Mouse (Mus musculus) liver, embryonic 14.5 days (tissue): ENCODE results near the gene Ube2q2. TPM values are rescaled to one million over a fixed set of nuclear protein-coding genes. Genes with fewer than 3 reads are reported as not detected.
A peak's percentile ranks its signal among the peaks of the same experiment; 100 is the strongest.

Experiments
- ATAC-seq: fragments of 200-750 bp; cut with Nextera tagmentation; 2 replicates; pipeline ENCODE4 v1.8.0; 2017; ENCODE audit warnings: moderate number of reproducible peaks, mild to moderate bottlenecking, moderate library complexity; ENCODE audit not compliant: insufficient read depth
- DNase-seq, 3 experiments: peaks; one replicate each; pipeline ENCODE4 v3.0.0-alpha.2; 2012 to 2013; ENCODE audit warnings: low read depth in 3 of 3, low spot score in 3 of 3
- H3K27ac ChIP-seq: fragments of 300-500 bp; sonication (generic); 2 replicates; pipeline ENCODE4 v1.5.1; 2014; ENCODE audit warnings: moderate library complexity, mild to moderate bottlenecking, control low read depth, inconsistent platforms
- H3K27me3 ChIP-seq: fragments of 300-500 bp; sonication (generic); 2 replicates; pipeline ENCODE4 v1.6.1; 2014; ENCODE audit warnings: mild to moderate bottlenecking, low read length, moderate library complexity; ENCODE audit not compliant: control insufficient read depth, insufficient read depth
- H3K36me3 ChIP-seq: fragments of 300-500 bp; sonication (generic); replicated peaks from 2 replicates; pipeline ENCODE4 v1.6.1; 2014; ENCODE audit warnings: low read depth; ENCODE audit not compliant: control insufficient read depth, insufficient read depth
- H3K4me1 ChIP-seq, 2 experiments: fragments of 200-500 bp in 1 of 2; fragments of 300-500 bp in 1 of 2; sonication (generic) in 1 of 2; replicated peaks; 2 replicates each; pipeline ENCODE4 v1.6.1; 2012 to 2014; ENCODE audit warnings: antibody characterized with exemption in 1 of 2, inconsistent platforms in 1 of 2, low read length in 1 of 2; ENCODE audit not compliant: control insufficient read depth in 2 of 2, insufficient read depth in 2 of 2
- H3K4me2 ChIP-seq: fragments of 300-500 bp; sonication (generic); 2 replicates; pipeline ENCODE4 v1.6.1; 2014; ENCODE audit warnings: low read depth, mild to moderate bottlenecking, control low read depth, moderate library complexity
- H3K4me3 ChIP-seq, 2 experiments: fragments of 200-500 bp in 1 of 2; fragments of 300-500 bp in 1 of 2; sonication (generic) in 1 of 2; 2 replicates each; pipeline ENCODE4 v1.5.1; 2012 to 2014; ENCODE audit warnings: low read depth in 2 of 2, low read length in 2 of 2, mild to moderate bottlenecking in 2 of 2, control low read depth in 1 of 2, inconsistent platforms in 1 of 2, moderate library complexity in 1 of 2; ENCODE audit not compliant: insufficient read depth in 1 of 2
- H3K9ac ChIP-seq: fragments of 300-500 bp; sonication (generic); replicated peaks from 2 replicates; pipeline ENCODE4 v1.6.1; 2014; ENCODE audit warnings: mild to moderate bottlenecking, control low read depth, moderate library complexity
- H3K9me3 ChIP-seq: fragments of 300-500 bp; sonication (generic); 2 replicates; pipeline ENCODE4 v1.6.1; 2016; ENCODE audit warnings: low read length, mixed read lengths; ENCODE audit not compliant: control insufficient read depth
- CTCF ChIP-seq: IDR thresholded peaks from 2 replicates; pipeline ENCODE4 v1.5.1; 2016; ENCODE audit warnings: antibody characterized with exemption, low read depth, control low read depth
- EP300 ChIP-seq: IDR thresholded peaks from 2 replicates; pipeline ENCODE4 v1.6.1; 2016; ENCODE audit warnings: antibody characterized with exemption, low read depth
- WGBS: fragments of 180-500 bp; shearing (Covaris S2); extraction: QIAGEN DNeasy Blood & Tissue Kit; methylation state at CpG from one replicate; pipeline ENCODE4 v1.1.7; 2014; ENCODE audit not compliant: insufficient replicate concordance; 5-methylcytosine and 5-hydroxymethylcytosine counted together
- polyA plus RNA-seq, 2 experiments: library from polyadenylated mRNA; depleted of rRNA in 1 of 2; stranded (reverse) in 1 of 2; unstranded in 1 of 2; fragments of >200 nt; fragmentation: Nextera tagmentation in 1 of 2; extraction: Ambion mirVana in 1 of 2; gene quantifications; 2 replicates each; pipeline versions ENCODE4 v1.2.1 to v1.2.3; 2012 to 2014

Gene Ube2q2
- polyA plus RNA-seq, 2 experiments, result 5.3 to 11.3 TPM

- peaks cover 0 to 6% of the 10 kb centered on the region in 2 experiments; a peak in 1 of 4 replicates for H3K4me1 ChIP-seq
- 66% methylated on average over 5 of the region's 5 CpGs for WGBS
- H3K36me3 ChIP-seq, result no peaks in the 10 kb centered on the region
- no peaks in the 10 kb centered on the region for H3K27me3 ChIP-seq
- H3K4me2 ChIP-seq, result no peak overlapping the region
- DNase-seq (no peak), ATAC-seq (no peak)
- H3K27ac ChIP-seq, result no peak overlapping the region
- H3K9ac ChIP-seq, result no peak overlapping the region
- TF ChIP-seq CTCF, result no peak
- TF ChIP-seq EP300, result no peak
- H3K4me3 ChIP-seq, result no peak overlapping the region
- no peaks in the 10 kb centered on the region for H3K9me3 ChIP-seq
These were observed 8.7 kb upstream of the Ube2q2 start for GRCm38 (mm10) chr9:55139958-55140357.

GRCm38 (mm10) chr9:55149499-55150278 lies 1.0 kb downstream of the Ube2q2 start:
- Histone ChIP-seq H3K4me2 (peak overlapping the region; percentile 73), H3K9ac (peak overlapping the region; percentile 85), H3K4me1 (peaks cover 11 to 16% of the 10 kb centered on the region in 2 experiments), H3K27ac (0 out of 2 replicates have a peak overlapping the region, but pooled peaks have one; percentile 35), H3K9me3 (no peaks in the 10 kb centered on the region), H3K27me3 (no peaks in the 10 kb centered on the region), H3K4me3 (peak overlapping the region; percentile 84 to 98), H3K36me3 (no peaks in the 10 kb centered on the region)
- peak in 2 of 3 experiments; percentile 29 to 31 for DNase-seq
- under 1% methylated on average over 78 of the region's 93 CpGs for WGBS
- peak; percentile 78 for ATAC-seq
- TF ChIP-seq EP300, result no peak
- TF ChIP-seq CTCF, result no peak

- DNase-seq (no peak), ATAC-seq (peak; percentile 33; the same call in 1 of the 2 replicates)
- WGBS, result 2% methylated on average over 13 of the region's 13 CpGs
These were observed 1.6 kb downstream of the Ube2q2 start for GRCm38 (mm10) chr9:55150279-55150726.

GRCm38 (mm10) chr9:55151096-55151495 lies 2.4 kb downstream of the Ube2q2 start:
- Histone ChIP-seq H3K27ac (no peak overlapping the region), H3K4me3 (peak overlapping the region in 1 of 2 experiments; percentile 84; a peak in 2 of 4 replicates), H3K4me1 (peaks cover 11 to 16% of the 10 kb centered on the region in 2 experiments), H3K27me3 (no peaks in the 10 kb centered on the region), H3K9me3 (no peaks in the 10 kb centered on the region), H3K4me2 (peak overlapping the region; percentile 73), H3K9ac (peak overlapping the region; percentile 47; the same call in 1 of the 2 replicates), H3K36me3 (no peaks in the 10 kb centered on the region)
- no peak for DNase-seq
- ATAC-seq, result no peak
- TF ChIP-seq CTCF (no peak), EP300 (no peak)

More at GRCm38 (mm10) chr9:55150279-55150726, 1.6 kb downstream of the Ube2q2 start:
- TF ChIP-seq CTCF, result no peak
- no peak for TF ChIP-seq EP300
- Histone ChIP-seq H3K27me3 (no peaks in the 10 kb centered on the region), H3K4me3 (peak overlapping the region; percentile 84 to 98), H3K27ac (no peak overlapping the region), H3K4me1 (peaks cover 11 to 16% of the 10 kb centered on the region in 2 experiments), H3K4me2 (peak overlapping the region; percentile 73), H3K9ac (peak overlapping the region; percentile 85), H3K36me3 (no peaks in the 10 kb centered on the region), H3K9me3 (no peaks in the 10 kb centered on the region)

GRCm38 (mm10) chr9:55152935-55153334 lies 4.3 kb downstream of the Ube2q2 start:
- no peak for TF ChIP-seq CTCF
- TF ChIP-seq EP300, result no peak
- H3K27me3 ChIP-seq, result no peaks in the 10 kb centered on the region
- no peak overlapping the region for H3K4me2 ChIP-seq
- H3K9me3 ChIP-seq, result no peaks in the 10 kb centered on the region
- no peaks in the 10 kb centered on the region for H3K36me3 ChIP-seq
- H3K4me1 ChIP-seq, result peaks cover 11 to 16% of the 10 kb centered on the region in 2 experiments
- H3K9ac ChIP-seq, result no peak overlapping the region
- ATAC-seq (no peak), DNase-seq (no peak)
- no peak overlapping the region for H3K4me3 ChIP-seq
- WGBS, result 82% methylated on average over 5 of the region's 5 CpGs
- no peak overlapping the region for H3K27ac ChIP-seq
